Mouse (Mus musculus): ENCODE measurements at regions not wholly inside any gene's neighbourhood (a gene's known extent, or its start where the extent isn't known, plus 50 kb on each side); places are given as distances from the start of the nearest gene placed in this dataset.

DNA sequence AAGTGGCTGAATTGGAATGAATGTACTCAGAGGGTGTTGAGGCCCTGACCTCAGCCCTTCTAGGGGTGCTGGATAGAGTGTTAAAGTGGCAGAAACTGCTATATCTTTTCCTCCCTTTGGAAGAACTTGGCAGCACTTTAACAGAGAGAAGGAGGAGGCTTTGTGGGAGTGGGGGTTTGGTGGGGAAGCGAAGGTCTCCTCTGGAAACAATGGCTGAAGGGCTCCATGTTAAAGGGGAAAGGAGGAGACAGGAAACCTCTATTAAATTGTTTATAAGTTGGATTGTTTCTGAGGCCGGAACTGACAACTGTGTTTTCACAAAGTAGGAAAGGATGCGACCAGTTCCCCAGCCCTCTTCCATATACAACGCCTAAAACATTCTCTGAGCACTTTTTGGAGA is 83.7 kb upstream of the Jag1 start:
- TF ChIP-seq CTCF (IDR thresholded peaks at IDR 0.05; ENCODE audit: insufficient read depth, low read length) (no peak), POLR2A (IDR thresholded peaks at IDR 0.05; ENCODE audit: borderline replicate concordance, extremely low read depth, low read depth, low read length) (no peak)
- no peak for DNase-seq
- no peak overlapping the region for H3K4me3 ChIP-seq (replicated peaks; ENCODE audit: extremely low read depth, low read depth, low read length)
- peaks cover 2% of the 10 kb centered on the region for H3K4me1 ChIP-seq (ENCODE audit: control insufficient read depth, insufficient read depth, low read length)
- WGBS = 43% methylated on average over 4 of the region's 4 CpGs

DNA sequence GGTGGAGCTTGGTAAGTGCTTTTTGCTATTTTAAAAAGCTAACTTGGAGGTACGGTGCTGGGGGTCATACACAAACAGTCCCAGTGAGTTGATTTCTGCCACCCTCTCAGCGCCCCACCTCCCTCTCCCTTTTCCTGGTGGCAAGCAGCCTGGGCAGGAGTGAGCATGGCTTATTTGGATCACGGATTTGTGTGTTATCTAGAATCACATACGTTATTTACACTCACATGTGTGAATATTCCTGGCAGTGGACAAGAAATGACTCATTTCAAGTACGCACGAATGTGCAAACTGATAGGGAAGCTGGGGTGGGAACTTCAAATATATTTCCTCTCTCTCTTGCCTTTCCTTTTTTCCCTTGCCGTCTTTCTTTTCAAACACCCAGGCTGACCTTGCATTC is 75.7 kb upstream of the Jag1 start:
- H3K4me1 ChIP-seq (ENCODE audit: control insufficient read depth, insufficient read depth, low read length) = peaks cover 3% of the 10 kb centered on the region
- no peak overlapping the region for H3K4me3 ChIP-seq (replicated peaks; ENCODE audit: extremely low read depth, low read depth, low read length)
- TF ChIP-seq POLR2A (IDR thresholded peaks at IDR 0.05; ENCODE audit: borderline replicate concordance, extremely low read depth, low read depth, low read length) (no peak), CTCF (IDR thresholded peaks at IDR 0.05; ENCODE audit: insufficient read depth, low read length) (no peak)
- no peak for DNase-seq
- 14% methylated on average over 7 of the region's 7 CpGs for WGBS

DNA sequence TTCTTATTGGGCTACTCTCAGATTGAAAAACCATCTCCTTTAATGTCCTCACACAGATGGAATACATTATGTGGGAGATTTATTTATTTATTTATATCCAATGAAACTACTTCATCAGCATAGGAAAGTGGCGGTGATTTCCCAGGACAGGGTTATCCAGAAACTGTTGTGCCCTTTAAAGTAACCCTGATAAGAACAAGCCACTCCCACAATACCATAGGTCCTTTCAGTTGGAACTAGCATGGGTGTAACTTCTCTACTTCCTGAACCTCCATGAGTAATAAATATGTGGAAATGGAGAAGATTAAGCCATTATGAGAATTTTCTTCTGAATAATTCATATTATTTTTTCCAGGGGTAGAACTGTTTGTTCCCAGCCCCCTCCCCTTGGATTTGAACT is 52.7 kb upstream of the Jag1 start:
- 91% methylated on average over 1 of the region's 1 CpGs for WGBS
- TF ChIP-seq CTCF (IDR thresholded peaks at IDR 0.05; ENCODE audit: insufficient read depth, low read length) (no peak), POLR2A (IDR thresholded peaks at IDR 0.05; ENCODE audit: borderline replicate concordance, extremely low read depth, low read depth, low read length) (no peak)
- H3K4me1 ChIP-seq (ENCODE audit: control insufficient read depth, insufficient read depth, low read length) = no peaks in the 10 kb centered on the region
- DNase-seq = no peak
- no peak overlapping the region for H3K4me3 ChIP-seq (replicated peaks; ENCODE audit: extremely low read depth, low read depth, low read length)

DNA sequence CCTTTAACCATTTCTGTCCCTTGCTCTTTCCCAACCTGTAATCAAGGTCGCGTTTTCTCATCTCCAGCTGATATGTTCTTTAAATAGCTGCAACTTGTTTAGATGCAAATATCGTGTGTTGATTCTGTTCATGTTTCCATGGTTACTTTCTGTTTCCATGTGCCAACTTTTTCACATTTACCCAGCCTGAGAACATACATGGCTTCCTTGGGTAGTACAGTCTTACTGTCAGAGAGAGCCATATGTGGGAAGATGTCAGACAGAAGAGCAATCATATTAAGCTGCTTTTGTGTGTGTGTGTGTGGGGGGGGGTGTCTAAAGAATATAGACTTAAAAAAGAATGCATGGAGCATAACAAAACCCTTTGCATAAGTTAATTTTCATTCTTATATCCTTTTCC is 52.2 kb upstream of the Jag1 start:
- no peak overlapping the region for H3K4me3 ChIP-seq (replicated peaks; ENCODE audit: extremely low read depth, low read depth, low read length)
- 72% methylated on average over 3 of the region's 3 CpGs for WGBS
- TF ChIP-seq POLR2A (IDR thresholded peaks at IDR 0.05; ENCODE audit: borderline replicate concordance, extremely low read depth, low read depth, low read length) (no peak), CTCF (IDR thresholded peaks at IDR 0.05; ENCODE audit: insufficient read depth, low read length) (no peak)
- no peak for DNase-seq
- no peaks in the 10 kb centered on the region for H3K4me1 ChIP-seq (ENCODE audit: control insufficient read depth, insufficient read depth, low read length)

All from lung, adult 2 months (tissue).